Mouse (Mus musculus): ENCODE measurements around the gene Crtap. TPM values are rescaled to one million over a fixed set of nuclear protein-coding genes. Genes with fewer than 3 reads are reported as not detected.
A peak's percentile ranks its signal among the peaks of the same experiment; 100 is the strongest.
"Not testable (repeated sequence)": the region's sequence is repeated elsewhere in the genome, so short reads cannot be mapped to it uniquely, and the experiment has no call there.

Crtap gene
- polyA plus RNA-seq, 1 experiment from 2014 or later = 147 TPM

DNA sequence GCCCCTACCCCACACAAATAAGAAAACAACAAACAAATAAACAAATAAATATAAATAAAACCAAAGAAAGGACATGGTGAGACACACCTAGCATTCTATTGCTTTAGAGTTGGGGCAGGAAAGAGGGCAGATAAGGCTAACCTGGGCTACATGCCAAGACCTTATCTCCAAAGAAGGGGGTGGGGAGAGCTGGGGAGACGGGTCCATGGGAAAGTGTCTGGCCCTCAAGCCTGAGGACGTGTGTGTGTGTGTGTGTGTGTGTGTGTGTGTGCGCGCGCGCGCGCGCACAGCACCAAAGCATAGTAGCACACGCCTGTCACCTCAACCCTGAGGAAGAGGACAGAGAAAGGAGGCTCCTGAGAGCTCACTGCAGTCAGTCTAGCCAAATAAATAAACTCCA, 13.3 kb downstream of the Crtap start:
- no peak overlapping the region for H3K9ac ChIP-seq
- H3K36me3 ChIP-seq = peaks cover 25% of the 10 kb centered on the region
- no peaks in the 10 kb centered on the region for H3K27me3 ChIP-seq (replicated peaks)
- H3K4me2 ChIP-seq = no peak overlapping the region
- no peak overlapping the region for H3K4me3 ChIP-seq (replicated peaks)
- no peak for ATAC-seq (ENCODE audit: insufficient read depth, low FRiP score, low read depth)
- H3K9me3 ChIP-seq = no peaks in the 10 kb centered on the region
- no peaks in the 10 kb centered on the region for H3K4me1 ChIP-seq
- 89% methylated on average over 10 of the region's 10 CpGs for WGBS
- H3K27ac ChIP-seq = no peak overlapping the region

- Histone ChIP-seq H3K4me1 (no peaks in the 10 kb centered on the region), H3K9me3 (no peaks in the 10 kb centered on the region), H3K4me2 (no peak overlapping the region), H3K27ac (no peak overlapping the region), H3K36me3 (peaks cover 23% of the 10 kb centered on the region), H3K4me3 (replicated peaks) (no peak overlapping the region), H3K27me3 (replicated peaks) (no peaks in the 10 kb centered on the region), H3K9ac (no peak overlapping the region)
- WGBS = 83% methylated on average over 10 of the region's 10 CpGs
- no peak for ATAC-seq (ENCODE audit: insufficient read depth, low FRiP score, low read depth)
Observed at GRCm38 (mm10) chr9:114375276-114375962, 15.1 kb downstream of the Crtap start.

- not testable (repeated sequence) for H3K4me2 ChIP-seq; H3K9me3 ChIP-seq; H3K4me1 ChIP-seq; H3K9ac ChIP-seq; H3K27ac ChIP-seq; H3K27me3 ChIP-seq (replicated peaks); H3K36me3 ChIP-seq; ATAC-seq (ENCODE audit: insufficient read depth, low FRiP score, low read depth); H3K4me3 ChIP-seq (replicated peaks)
- 38% methylated on average over 5 of the region's 5 CpGs for WGBS
Observed at GRCm38 (mm10) chr9:114371717-114372116, 18.8 kb downstream of the Crtap start.

DNA sequence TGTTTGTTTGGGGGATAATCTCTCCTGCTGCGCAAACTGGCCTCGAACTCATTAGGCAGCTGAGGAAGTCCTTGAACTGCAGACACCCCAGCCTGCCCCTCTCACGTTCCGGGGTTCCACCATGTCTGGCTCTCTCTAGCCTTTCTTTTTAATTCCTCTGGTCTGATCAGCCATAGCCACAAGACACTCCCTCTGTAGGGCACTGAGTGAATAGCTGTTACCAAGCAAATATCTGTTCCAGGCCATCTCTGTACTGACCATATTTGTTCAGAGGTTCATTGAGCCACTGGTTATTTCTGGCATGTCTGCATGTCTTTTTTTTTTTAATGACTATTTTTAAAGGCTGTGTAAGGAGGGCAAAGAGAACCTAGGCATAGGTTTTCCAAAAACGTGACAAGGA, 21.1 kb downstream of the Crtap start:
- H3K27ac ChIP-seq; H3K4me2 ChIP-seq; ATAC-seq (ENCODE audit: insufficient read depth, low FRiP score, low read depth): not testable (repeated sequence)

DNA sequence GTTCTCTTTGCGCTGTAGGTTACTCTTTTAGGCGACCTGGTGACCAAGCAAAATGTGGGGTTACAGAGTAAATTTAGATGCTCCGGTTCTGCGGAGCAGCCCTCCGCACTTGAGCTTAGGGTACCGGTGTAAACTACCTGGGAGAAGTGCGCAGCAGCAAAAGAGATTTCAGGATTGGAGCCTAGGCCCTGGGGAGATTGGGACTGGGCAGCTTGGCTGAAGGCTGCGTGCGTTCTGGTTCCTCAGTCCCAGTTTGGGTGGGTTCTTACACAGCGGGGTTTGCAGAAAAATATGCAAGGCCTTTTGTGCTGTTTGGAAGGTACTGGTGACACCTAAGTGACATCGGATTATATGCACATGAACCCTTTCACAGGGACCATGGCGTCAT, 22.0 kb downstream of the Crtap start:
- H3K9me3 ChIP-seq = no peaks in the 10 kb centered on the region
- peak overlapping the region; percentile 16; the same call in 1 of the 2 replicates for H3K9ac ChIP-seq
- H3K4me2 ChIP-seq = peak overlapping the region; percentile 94
- H3K27me3 ChIP-seq (replicated peaks) = no peaks in the 10 kb centered on the region
- 0 out of 2 replicates have a peak, but pooled peaks cover 5% of the 10 kb centered on the region for H3K4me1 ChIP-seq
- WGBS = 13% methylated on average over 12 of the region's 12 CpGs
- H3K36me3 ChIP-seq = no peaks in the 10 kb centered on the region
- H3K27ac ChIP-seq = no peak overlapping the region
- H3K4me3 ChIP-seq (replicated peaks) = peak overlapping the region; percentile 52
- ATAC-seq (ENCODE audit: insufficient read depth, low FRiP score, low read depth) = peak; percentile 23; the same call in 1 of the 2 replicates

More for the DNA sequence above, 21.1 kb downstream of the Crtap start:
- not testable (repeated sequence) for H3K27me3 ChIP-seq (replicated peaks); H3K4me1 ChIP-seq; H3K36me3 ChIP-seq; H3K4me3 ChIP-seq (replicated peaks); H3K9me3 ChIP-seq; H3K9ac ChIP-seq
- WGBS = 58% methylated on average over 5 of the region's 5 CpGs

DNA sequence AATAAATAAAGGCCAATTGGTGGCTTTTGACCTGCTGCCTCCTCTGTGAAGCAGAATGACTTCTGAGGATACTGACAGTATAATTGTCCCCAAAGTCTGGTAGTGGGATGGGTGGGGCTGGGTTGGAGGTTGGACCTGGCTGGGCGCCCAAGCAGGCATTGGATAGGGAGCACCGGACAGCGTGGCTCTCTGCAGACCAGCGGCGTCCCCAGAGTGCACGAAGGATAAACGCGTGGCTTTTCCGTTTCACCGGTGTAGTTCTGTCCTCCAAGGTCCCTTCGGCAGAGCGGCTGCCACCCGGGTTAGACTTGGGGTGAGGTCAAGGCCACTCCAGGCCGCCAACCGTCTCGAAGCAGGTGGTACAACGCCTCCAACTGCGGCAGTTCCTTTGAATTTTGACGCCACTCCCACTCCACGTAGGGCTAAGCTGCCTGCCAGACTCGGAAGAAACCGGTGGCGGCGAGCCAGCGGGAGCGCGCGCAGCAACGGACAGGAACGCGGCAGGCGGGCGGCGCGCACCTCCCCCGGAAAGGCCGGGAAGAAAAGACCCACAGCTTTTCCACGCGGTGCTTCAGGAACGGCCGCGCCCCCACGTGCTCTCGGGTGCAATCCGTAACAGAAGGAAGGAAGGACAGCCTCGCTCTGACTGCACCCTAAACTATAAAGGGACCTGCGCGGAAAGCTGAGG, 22.5 kb downstream of the Crtap start:
- no peaks in the 10 kb centered on the region for H3K27me3 ChIP-seq (replicated peaks)
- H3K9me3 ChIP-seq = no peaks in the 10 kb centered on the region
- peak overlapping the region; percentile 94 for H3K4me2 ChIP-seq
- no peaks in the 10 kb centered on the region for H3K36me3 ChIP-seq
- peak overlapping the region; percentile 16; the same call in 1 of the 2 replicates for H3K9ac ChIP-seq
- peak overlapping the region; percentile 52 for H3K4me3 ChIP-seq (replicated peaks)
- ATAC-seq (ENCODE audit: insufficient read depth, low FRiP score, low read depth) = peak; percentile 86
- under 1% methylated on average over 48 of the region's 48 CpGs for WGBS
- H3K4me1 ChIP-seq = 0 out of 2 replicates have a peak, but pooled peaks cover 5% of the 10 kb centered on the region
- H3K27ac ChIP-seq = no peak overlapping the region

GRCm38 (mm10) chr9:114329855-114330254, 60.6 kb downstream of the Crtap start, which contains the start of gene Bcl2a1c:
TSS of gene Bcl2a1c (plus strand) at chr9:114330135.
- not testable (repeated sequence) for ATAC-seq (ENCODE audit: insufficient read depth, low FRiP score, low read depth)
- WGBS = 70% methylated on average over 9 of the region's 9 CpGs

DNA sequence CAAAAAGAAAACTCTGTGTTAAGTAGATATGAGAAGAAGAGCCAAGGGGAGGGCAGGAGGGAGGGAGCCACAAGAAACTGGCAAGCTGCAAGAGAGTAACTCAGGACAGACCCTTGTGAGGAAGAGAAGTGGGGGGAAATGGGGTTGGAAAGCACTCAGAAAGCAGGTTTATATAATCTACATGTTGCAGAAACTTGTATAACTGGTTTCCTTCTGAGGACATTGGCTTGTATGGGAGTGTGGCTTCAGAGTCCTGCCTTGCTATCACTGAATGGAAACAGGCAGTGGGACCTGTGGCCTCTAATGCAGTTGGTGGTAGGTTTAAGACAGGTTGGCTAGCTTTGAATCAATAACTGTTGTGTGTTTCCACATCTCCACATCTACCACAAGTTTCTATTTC, 62.1 kb downstream of the Crtap start:
- H3K36me3 ChIP-seq; H3K27ac ChIP-seq; H3K27me3 ChIP-seq (replicated peaks); H3K4me1 ChIP-seq; H3K9ac ChIP-seq; ATAC-seq (ENCODE audit: insufficient read depth, low FRiP score, low read depth); H3K4me3 ChIP-seq (replicated peaks); H3K4me2 ChIP-seq; H3K9me3 ChIP-seq: not testable (repeated sequence)

More at GRCm38 (mm10) chr9:114329855-114330254, 60.6 kb downstream of the Crtap start, which contains the start of gene Bcl2a1c:
- H3K27me3 ChIP-seq (replicated peaks); H3K4me1 ChIP-seq; H3K27ac ChIP-seq; H3K4me3 ChIP-seq (replicated peaks); H3K9me3 ChIP-seq; H3K36me3 ChIP-seq; H3K9ac ChIP-seq; H3K4me2 ChIP-seq: not testable (repeated sequence)

DNA sequence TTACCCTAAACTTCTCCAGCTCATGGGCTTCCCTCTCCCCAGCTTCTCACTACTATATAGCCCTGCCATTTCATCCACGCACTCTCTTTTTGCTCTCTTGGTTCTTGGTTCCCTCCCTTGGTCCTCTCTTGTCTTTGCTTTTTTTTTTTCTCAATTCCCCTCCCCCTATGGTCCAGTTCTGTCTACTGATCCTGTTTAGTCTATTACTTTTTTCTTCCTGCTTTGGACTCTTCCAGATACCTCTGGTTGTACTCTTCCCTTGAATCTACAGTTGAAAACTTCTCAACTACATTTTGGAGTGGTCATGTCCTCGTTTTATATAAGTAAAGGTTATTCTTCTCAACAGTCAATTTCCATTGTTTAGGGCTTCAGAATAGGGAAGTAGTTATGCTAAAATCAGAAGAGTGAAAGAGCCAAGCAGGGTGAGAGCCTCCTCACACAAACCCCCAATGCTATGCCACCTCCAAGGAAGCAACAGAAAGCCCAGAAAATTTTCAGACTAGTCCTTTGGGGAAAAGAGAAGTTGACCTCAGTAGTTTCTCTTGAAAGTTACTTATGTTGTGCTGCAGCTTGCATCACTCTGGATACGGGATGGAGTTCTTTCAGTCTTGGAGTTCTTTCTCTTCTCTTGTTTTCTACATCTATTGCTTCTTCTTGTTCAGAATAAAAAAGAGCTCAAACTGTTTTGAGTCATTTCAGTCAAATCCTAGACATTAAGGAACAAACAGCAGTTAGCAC, 64.3 kb downstream of the Crtap start:
- no peak overlapping the region for H3K9ac ChIP-seq
- H3K4me3 ChIP-seq (replicated peaks) = no peak overlapping the region
- ATAC-seq (ENCODE audit: insufficient read depth, low FRiP score, low read depth) = no peak
- H3K27ac ChIP-seq = no peak overlapping the region
- 58% methylated on average over 3 of the region's 3 CpGs for WGBS
- H3K27me3 ChIP-seq (replicated peaks) = no peaks in the 10 kb centered on the region
- H3K36me3 ChIP-seq = no peaks in the 10 kb centered on the region
- H3K4me2 ChIP-seq = no peak overlapping the region
- H3K4me1 ChIP-seq = no peaks in the 10 kb centered on the region
- no peaks in the 10 kb centered on the region for H3K9me3 ChIP-seq

Other genes with a start within 250 kb of the Crtap start
- not detected in 2 replicates for gene Bcl2a1c, start 60.5 kb downstream of the Crtap start, polyA plus RNA-seq (2015; fragmentation: Nextera tagmentation; extraction: Ambion mirVana)
- 59.8 and 71.4 TPM in 2 replicates for gene Glb1, start 10.4 kb upstream of the Crtap start, polyA plus RNA-seq (2015; fragmentation: Nextera tagmentation; extraction: Ambion mirVana)
- gene Tmppe, start 10.4 kb upstream of the Crtap start, polyA plus RNA-seq (2015; fragmentation: Nextera tagmentation; extraction: Ambion mirVana) = 9.9 and 11.1 TPM in 2 replicates
- gene Ccr4, start 114.2 kb upstream of the Crtap start, polyA plus RNA-seq (2015; fragmentation: Nextera tagmentation; extraction: Ambion mirVana) = 0.04 TPM in 1 of 2 replicates, not detected in the other
- 0.19 and 0.64 TPM in 2 replicates for gene C130032M10Rik, start 125.0 kb upstream of the Crtap start, polyA plus RNA-seq (2015; fragmentation: Nextera tagmentation; extraction: Ambion mirVana)
- 2.0 and 2.2 TPM in 2 replicates for gene Trim71, start 173.7 kb upstream of the Crtap start, polyA plus RNA-seq (2015; fragmentation: Nextera tagmentation; extraction: Ambion mirVana)
- 51.2 and 60.1 TPM in 2 replicates for gene Cnot10, start 249.5 kb upstream of the Crtap start, polyA plus RNA-seq (2015; fragmentation: Nextera tagmentation; extraction: Ambion mirVana)